ENCODE assay signal across 2 mouse cellular contexts in the genomic region with DNA sequence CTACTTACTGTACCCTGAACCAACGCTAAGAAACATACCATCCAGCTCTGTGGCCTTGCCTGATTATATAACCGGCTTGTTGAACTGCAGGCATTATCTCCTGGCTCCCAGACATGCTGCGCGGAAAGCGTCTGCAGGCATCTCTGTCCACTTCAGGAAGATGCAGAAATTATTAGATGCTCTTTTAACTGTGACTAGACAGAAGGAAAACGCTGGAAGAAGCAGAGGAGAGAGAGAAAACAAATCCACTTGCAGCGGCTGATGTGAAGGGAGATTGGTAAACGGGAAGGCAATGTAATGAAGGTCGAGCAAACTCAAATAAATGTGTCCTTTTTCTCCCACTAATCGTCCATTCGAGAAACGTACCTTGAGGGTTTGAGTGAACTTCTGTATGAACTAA.
TF ChIP-seq lines count a peak whose summit lies in the region.

No protein-coding gene starts in this region.

TF ChIP-seq in CH12.LX, 34 proteins besides CTCF, POLR2A, EP300 and RAD21 (continued from another document):
- no peak for TF ChIP-seq IRF4 (IDR thresholded peaks at IDR 0.05; ENCODE audit: low read depth, low read length)
TF ChIP-seq in CH12.LX: peak in this region for 0.

TF ChIP-seq in MEL, 35 proteins besides CTCF, POLR2A, EP300 and RAD21 (continued from another document):
- TF ChIP-seq USF1 (IDR thresholded peaks at IDR 0.05; ENCODE audit: low read depth, low read length) (no peak), MYC (IDR thresholded peaks at IDR 0.05; ENCODE audit: low read depth, low read length) (no peak), MEF2A (IDR thresholded peaks at IDR 0.05; ENCODE audit: extremely low read depth, insufficient replicate concordance, low read depth, low read length, poor library complexity, severe bottlenecking) (no peak), ZC3H11A (IDR thresholded peaks at IDR 0.05; ENCODE audit: low read depth, low read length) (no peak), USF2 (IDR thresholded peaks at IDR 0.05; ENCODE audit: borderline replicate concordance in 1 of 2, insufficient read depth in 1 of 2, low read depth in 1 of 2, low read length in 2 of 2) (no peak), E2F4 (IDR thresholded peaks at IDR 0.05; ENCODE audit: borderline replicate concordance, low read depth, low read length) (no peak)
